Mouse (Mus musculus): ENCODE data around the gene Macrod2.

DNA sequence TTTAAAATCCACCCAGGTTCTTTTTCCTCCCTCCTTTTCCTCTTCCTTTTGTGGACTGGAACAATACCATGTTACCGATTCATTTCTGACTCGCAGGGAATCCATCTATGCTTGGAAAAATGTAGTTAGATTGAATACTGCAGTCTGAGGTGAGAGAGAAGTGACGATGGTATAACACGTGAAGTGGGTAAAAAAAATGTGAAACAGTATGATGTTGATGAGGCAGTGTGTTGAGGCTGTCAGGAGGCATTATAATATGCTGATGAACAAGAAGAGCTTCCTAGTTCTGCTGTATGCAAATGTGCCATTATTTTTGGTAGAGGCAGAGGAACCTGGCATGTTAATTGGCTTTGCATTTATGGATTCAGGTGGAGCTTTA lies 662.3 kb downstream of the Macrod2 start:
- TF ChIP-seq CTCF (IDR thresholded peaks at IDR 0.05; ENCODE audit: borderline replicate concordance, insufficient read depth, low read depth, low read length): no peak
- TF ChIP-seq POLR2A (IDR thresholded peaks at IDR 0.05; ENCODE audit: borderline replicate concordance, insufficient read depth, low read length): no peak

All from cerebellum, adult 2 months (tissue).